Mouse (Mus musculus): ENCODE measurements around the gene Dph1. TPM values are rescaled to one million over a fixed set of nuclear protein-coding genes. Genes with fewer than 3 reads are reported as not detected.

Gene Dph1
- polyA plus RNA-seq, 1 experiment from 2014 or later, result 30.3 TPM

- DNase-seq (ENCODE audit: low spot score) (no peak), ATAC-seq (replicated peaks; ENCODE audit: low FRiP score) (no peak)
- 75% methylated on average over 4 of the region's 4 CpGs for WGBS
- peaks cover 48% of the 10 kb centered on the region for H3K27me3 ChIP-seq (replicated peaks; ENCODE audit: control insufficient read depth, insufficient read depth, low read length)
- no peaks in the 10 kb centered on the region for H3K36me3 ChIP-seq (ENCODE audit: control insufficient read depth, insufficient read depth, low read length)
- H3K4me1 ChIP-seq (replicated peaks; ENCODE audit: control insufficient read depth, insufficient read depth, low read length), result peaks cover 28% of the 10 kb centered on the region
- no peaks in the 10 kb centered on the region for H3K9me3 ChIP-seq (ENCODE audit: control insufficient read depth, low read length)
- no peak overlapping the region for H3K4me3 ChIP-seq (ENCODE audit: low read depth, low read length)
- no peak overlapping the region for H3K9ac ChIP-seq (ENCODE audit: low read depth, low read length)
- no peak overlapping the region for H3K27ac ChIP-seq (ENCODE audit: low read depth, low read length)
- no peak overlapping the region for H3K4me2 ChIP-seq
Measured at GRCm38 (mm10) chr11:75198792-75199191, 7.8 kb upstream of the Dph1 start.

- H3K27ac ChIP-seq (ENCODE audit: low read depth, low read length), result no peak overlapping the region
Measured at GRCm38 (mm10) chr11:75197956-75198355, 6.9 kb upstream of the Dph1 start.

GRCm38 (mm10) chr11:75196131-75196530, 5.1 kb upstream of the Dph1 start:
- Histone ChIP-seq H3K27ac (ENCODE audit: low read depth, low read length) (no peak overlapping the region), H3K9ac (ENCODE audit: low read depth, low read length) (no peak overlapping the region), H3K4me2 (no peak overlapping the region), H3K4me3 (ENCODE audit: low read depth, low read length) (no peak overlapping the region), H3K4me1 (replicated peaks; ENCODE audit: control insufficient read depth, insufficient read depth, low read length) (peaks cover 23% of the 10 kb centered on the region), H3K36me3 (ENCODE audit: control insufficient read depth, insufficient read depth, low read length) (no peaks in the 10 kb centered on the region), H3K27me3 (replicated peaks; ENCODE audit: control insufficient read depth, insufficient read depth, low read length) (peaks cover 58% of the 10 kb centered on the region), H3K9me3 (ENCODE audit: control insufficient read depth, low read length) (no peaks in the 10 kb centered on the region)
- ATAC-seq (replicated peaks; ENCODE audit: low FRiP score) (no peak), DNase-seq (ENCODE audit: low spot score) (no peak)
- 57% methylated on average over 6 of the region's 6 CpGs for WGBS

More at GRCm38 (mm10) chr11:75197956-75198355, 6.9 kb upstream of the Dph1 start:
- WGBS, result 28% methylated on average over 7 of the region's 7 CpGs
- Histone ChIP-seq H3K4me2 (no peak overlapping the region), H3K27me3 (replicated peaks; ENCODE audit: control insufficient read depth, insufficient read depth, low read length) (peaks cover 57% of the 10 kb centered on the region), H3K9me3 (ENCODE audit: control insufficient read depth, low read length) (no peaks in the 10 kb centered on the region), H3K4me3 (ENCODE audit: low read depth, low read length) (no peak overlapping the region), H3K9ac (ENCODE audit: low read depth, low read length) (no peak overlapping the region), H3K36me3 (ENCODE audit: control insufficient read depth, insufficient read depth, low read length) (no peaks in the 10 kb centered on the region), H3K4me1 (replicated peaks; ENCODE audit: control insufficient read depth, insufficient read depth, low read length) (peaks cover 35% of the 10 kb centered on the region)
- DNase-seq (ENCODE audit: low spot score) (no peak), ATAC-seq (replicated peaks; ENCODE audit: low FRiP score) (no peak)

- H3K27ac ChIP-seq (ENCODE audit: low read depth, low read length), result no peak overlapping the region
- DNase-seq (ENCODE audit: low spot score), result peak; percentile 53
Measured at GRCm38 (mm10) chr11:75194850-75195461, 3.9 kb upstream of the Dph1 start.

GRCm38 (mm10) chr11:75194121-75194849, 3.2 kb upstream of the Dph1 start:
- DNase-seq (ENCODE audit: low spot score), result peak; percentile 54
- Histone ChIP-seq H3K4me2 (peak overlapping the region; percentile 87), H3K9ac (ENCODE audit: low read depth, low read length) (peak overlapping the region; percentile 40), H3K36me3 (ENCODE audit: control insufficient read depth, insufficient read depth, low read length) (no peaks in the 10 kb centered on the region), H3K27ac (ENCODE audit: low read depth, low read length) (no peak overlapping the region), H3K4me1 (replicated peaks; ENCODE audit: control insufficient read depth, insufficient read depth, low read length) (peaks cover 32% of the 10 kb centered on the region), H3K9me3 (ENCODE audit: control insufficient read depth, low read length) (no peaks in the 10 kb centered on the region), H3K27me3 (replicated peaks; ENCODE audit: control insufficient read depth, insufficient read depth, low read length) (peaks cover 58% of the 10 kb centered on the region), H3K4me3 (ENCODE audit: low read depth, low read length) (peak overlapping the region; percentile 57)
- ATAC-seq (replicated peaks; ENCODE audit: low FRiP score), result no peak
- 1% methylated on average over 52 of the region's 52 CpGs for WGBS

More at GRCm38 (mm10) chr11:75194850-75195461, 3.9 kb upstream of the Dph1 start:
- H3K4me2 ChIP-seq, result peak overlapping the region; percentile 87
- H3K9me3 ChIP-seq (ENCODE audit: control insufficient read depth, low read length), result no peaks in the 10 kb centered on the region
- WGBS, result 2% methylated on average over 39 of the region's 39 CpGs
- peak overlapping the region; percentile 20; the same call in 1 of the 2 replicates for H3K9ac ChIP-seq (ENCODE audit: low read depth, low read length)
- H3K4me3 ChIP-seq (ENCODE audit: low read depth, low read length), result peak overlapping the region; percentile 57
- H3K4me1 ChIP-seq (replicated peaks; ENCODE audit: control insufficient read depth, insufficient read depth, low read length), result peaks cover 28% of the 10 kb centered on the region
- H3K27me3 ChIP-seq (replicated peaks; ENCODE audit: control insufficient read depth, insufficient read depth, low read length), result peaks cover 58% of the 10 kb centered on the region
- H3K36me3 ChIP-seq (ENCODE audit: control insufficient read depth, insufficient read depth, low read length), result no peaks in the 10 kb centered on the region
- no peak for ATAC-seq (replicated peaks; ENCODE audit: low FRiP score)

- Histone ChIP-seq H3K27ac (ENCODE audit: low read depth, low read length) (no peak within 1 kb of the TSS), H3K4me3 (ENCODE audit: low read depth, low read length) (peak within 1 kb of the TSS; percentile 57), H3K4me1 (replicated peaks; ENCODE audit: control insufficient read depth, insufficient read depth, low read length) (peaks cover 37% of the 10 kb centered on the region), H3K27me3 (replicated peaks; ENCODE audit: control insufficient read depth, insufficient read depth, low read length) (peaks cover 55% of the 10 kb centered on the region), H3K9me3 (ENCODE audit: control insufficient read depth, low read length) (no peaks in the 10 kb centered on the region), H3K9ac (ENCODE audit: low read depth, low read length) (peak within 1 kb of the TSS; percentile 40), H3K36me3 (ENCODE audit: control insufficient read depth, insufficient read depth, low read length) (no peaks in the 10 kb centered on the region), H3K4me2 (peak within 1 kb of the TSS; percentile 87)
- ATAC-seq (replicated peaks; ENCODE audit: low FRiP score), result no peak
- DNase-seq (ENCODE audit: low spot score), result peak; percentile 60
- 2% methylated on average over 81 of the region's 84 CpGs for WGBS
Measured at GRCm38 (mm10) chr11:75193256-75194071, 2.4 kb upstream of the Dph1 start, which contains the start of gene Rtn4rl1. TSS of gene Rtn4rl1 (plus strand) at chr11:75193783.

- peak; percentile 78 for DNase-seq (ENCODE audit: low spot score)
- Histone ChIP-seq H3K36me3 (ENCODE audit: control insufficient read depth, insufficient read depth, low read length) (no peaks in the 10 kb centered on the region), H3K27ac (ENCODE audit: low read depth, low read length) (no peak overlapping the region), H3K4me3 (ENCODE audit: low read depth, low read length) (peak overlapping the region; percentile 57), H3K9ac (ENCODE audit: low read depth, low read length) (no peak overlapping the region), H3K9me3 (ENCODE audit: control insufficient read depth, low read length) (no peaks in the 10 kb centered on the region), H3K27me3 (replicated peaks; ENCODE audit: control insufficient read depth, insufficient read depth, low read length) (peaks cover 48% of the 10 kb centered on the region), H3K4me1 (replicated peaks; ENCODE audit: control insufficient read depth, insufficient read depth, low read length) (peaks cover 37% of the 10 kb centered on the region), H3K4me2 (peak overlapping the region; percentile 87)
- ATAC-seq (replicated peaks; ENCODE audit: low FRiP score), result peak; percentile 37
- WGBS, result 24% methylated on average over 13 of the region's 13 CpGs
Measured at GRCm38 (mm10) chr11:75192336-75193214, 1.5 kb upstream of the Dph1 start.

GRCm38 (mm10) chr11:75191841-75192240, 800 bp upstream of the Dph1 start:
- no peaks in the 10 kb centered on the region for H3K36me3 ChIP-seq (ENCODE audit: control insufficient read depth, insufficient read depth, low read length)
- no peaks in the 10 kb centered on the region for H3K9me3 ChIP-seq (ENCODE audit: control insufficient read depth, low read length)
- H3K27ac ChIP-seq (ENCODE audit: low read depth, low read length), result no peak overlapping the region
- H3K27me3 ChIP-seq (replicated peaks; ENCODE audit: control insufficient read depth, insufficient read depth, low read length), result peaks cover 41% of the 10 kb centered on the region
- peaks cover 37% of the 10 kb centered on the region for H3K4me1 ChIP-seq (replicated peaks; ENCODE audit: control insufficient read depth, insufficient read depth, low read length)
- no peak overlapping the region for H3K4me2 ChIP-seq
- no peak for ATAC-seq (replicated peaks; ENCODE audit: low FRiP score)
- DNase-seq (ENCODE audit: low spot score), result no peak
- WGBS, result 71% methylated on average over 6 of the region's 6 CpGs
- H3K4me3 ChIP-seq (ENCODE audit: low read depth, low read length), result no peak overlapping the region
- no peak overlapping the region for H3K9ac ChIP-seq (ENCODE audit: low read depth, low read length)
